Comparison of ENCODE assay signal across 25 mouse cellular contexts in the genomic region with DNA sequence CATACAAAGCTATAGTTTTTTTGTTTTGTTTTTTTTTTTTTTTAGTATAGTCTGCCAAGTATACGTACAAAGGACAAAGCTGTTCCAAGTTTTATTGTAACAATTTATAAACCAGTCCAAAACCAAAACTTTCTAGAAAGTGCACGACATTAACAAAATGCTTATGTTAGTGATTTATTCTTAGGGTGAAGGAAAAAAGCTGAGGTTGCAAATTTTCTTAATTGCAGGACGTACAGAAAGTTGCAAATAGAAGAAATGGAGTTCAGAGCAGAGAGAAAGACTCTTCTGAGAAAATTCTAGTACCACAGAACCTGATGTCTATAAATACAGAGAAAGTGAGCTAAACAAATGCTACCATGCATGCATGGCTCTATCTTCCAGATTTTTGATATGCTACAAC.
"Had no signal": no experiment of that assay in that cellular context is flagged by ENCODE, and none has a peak within 500 bp of the region (broad histone marks: within the 10 kb centered on the region; RNA-seq: fewer than 3 reads in every experiment).

No protein-coding gene starts in this region.

- H3K4me3 ChIP-seq: embryonic facial prominence, embryonic 10.5 days; embryonic facial prominence, embryonic 12.5 days; embryonic facial prominence, embryonic 13.5 days; embryonic facial prominence, embryonic 15.5 days; erythroblast, embryonic 14.5 days; forebrain, embryonic 10.5 days; forebrain, embryonic 12.5 days; forebrain, embryonic 13.5 days; forebrain, embryonic 15.5 days; gastrocnemius, adult 2 months; heart, adult 2 months had no signal

- H3K4me1 ChIP-seq: embryonic facial prominence, embryonic 10.5 days; embryonic facial prominence, embryonic 12.5 days; embryonic facial prominence, embryonic 13.5 days; embryonic facial prominence, embryonic 15.5 days; forebrain, embryonic 10.5 days; forebrain, embryonic 12.5 days; forebrain, embryonic 13.5 days; forebrain, embryonic 15.5 days had no signal

- DNase-seq: cerebellum, adult 9-10 months; cerebellum, adult 9-11 months; cerebellum, postnatal 10 days; cerebellum, postnatal 14 days; cerebellum, postnatal 25 days; cerebellum, postnatal 36 days; embryo, embryonic 11 days; forebrain, postnatal 0 days; gastrocnemius, adult 2 months; gastrocnemius, postnatal 10 days; gastrocnemius, postnatal 14 days; gastrocnemius, postnatal 25 days; gastrocnemius, postnatal 36 days; heart, adult 11 months; heart, adult 18-20 months; heart, adult 2 months had no signal

- H3K27ac ChIP-seq: embryonic facial prominence, embryonic 10.5 days; embryonic facial prominence, embryonic 12.5 days; embryonic facial prominence, embryonic 13.5 days; embryonic facial prominence, embryonic 15.5 days; forebrain, embryonic 10.5 days; forebrain, embryonic 12.5 days; forebrain, embryonic 13.5 days; forebrain, embryonic 15.5 days; gastrocnemius, adult 2 months; heart, adult 2 months had no signal

- H3K27me3 ChIP-seq: embryonic facial prominence, embryonic 12.5 days; embryonic facial prominence, embryonic 13.5 days; embryonic facial prominence, embryonic 15.5 days; forebrain, embryonic 12.5 days; forebrain, embryonic 13.5 days; forebrain, embryonic 15.5 days had no signal

- H3K4me2 ChIP-seq: embryonic facial prominence, embryonic 12.5 days; embryonic facial prominence, embryonic 13.5 days; embryonic facial prominence, embryonic 15.5 days; forebrain, embryonic 12.5 days; forebrain, embryonic 13.5 days; forebrain, embryonic 15.5 days had no signal

- H3K9ac ChIP-seq: embryonic facial prominence, embryonic 12.5 days; embryonic facial prominence, embryonic 13.5 days; embryonic facial prominence, embryonic 15.5 days; forebrain, embryonic 12.5 days; forebrain, embryonic 13.5 days; forebrain, embryonic 15.5 days; forebrain, postnatal 0 days had no signal

- H3K36me3 ChIP-seq: embryonic facial prominence, embryonic 10.5 days; embryonic facial prominence, embryonic 12.5 days; embryonic facial prominence, embryonic 13.5 days; embryonic facial prominence, embryonic 15.5 days; forebrain, embryonic 10.5 days; forebrain, embryonic 12.5 days; forebrain, embryonic 15.5 days had no signal

- H3K9me3 ChIP-seq: embryonic facial prominence, embryonic 10.5 days; embryonic facial prominence, embryonic 12.5 days; embryonic facial prominence, embryonic 13.5 days; embryonic facial prominence, embryonic 15.5 days; forebrain, embryonic 10.5 days; forebrain, embryonic 12.5 days; forebrain, embryonic 13.5 days; forebrain, embryonic 15.5 days had no signal
